ENCODE assay signal across 8 mouse cellular contexts in the genomic region with DNA sequence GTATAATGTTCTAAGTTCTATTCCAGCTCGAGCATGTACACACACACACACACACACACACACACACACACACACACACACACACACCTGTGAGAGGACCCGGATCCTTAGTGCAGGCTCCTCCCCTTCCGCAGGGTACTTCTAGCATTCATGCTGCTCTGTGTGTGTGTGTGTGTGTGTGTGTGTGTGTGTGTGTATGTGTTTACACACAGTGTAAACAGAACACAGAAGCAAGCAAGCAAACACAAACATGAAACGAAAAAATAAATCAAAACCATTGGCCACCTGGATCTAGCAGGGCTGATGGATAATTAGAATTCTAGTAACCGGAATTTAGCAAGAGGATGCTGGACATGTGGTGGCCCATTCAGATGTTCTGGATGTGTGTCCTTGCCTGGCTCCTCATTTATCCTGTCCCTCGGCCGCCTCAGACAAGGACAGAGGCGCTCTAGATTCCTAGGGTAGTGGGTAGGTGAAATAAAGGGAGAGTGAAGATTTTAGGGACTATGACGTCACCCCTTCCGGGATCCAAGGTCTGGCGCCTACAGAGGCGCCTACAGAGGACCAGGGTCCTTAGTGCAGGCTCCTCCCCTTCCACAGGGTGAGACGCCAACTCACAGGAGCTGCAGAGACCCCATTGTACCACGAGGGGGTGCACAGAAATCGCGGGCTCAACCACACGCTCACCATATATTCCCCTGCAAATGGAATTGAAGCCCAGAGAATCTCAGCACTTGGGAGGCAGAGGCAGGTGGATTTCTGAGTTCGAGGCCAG. TPM values are rescaled to one million over a fixed set of nuclear protein-coding genes. Genes with fewer than 3 reads are reported as not detected.
DNase-seq lines count a peak whose midpoint lies in the region; ATAC-seq and TF ChIP-seq lines count a peak whose summit lies in the region.

No protein-coding gene starts in this region.

- peak; percentile 73 to 81 for DNase-seq in CD8-positive naive resting alpha-beta T cell, adult 2 months (ENCODE audit: low read depth in 2 of 2, low spot score in 2 of 2)
- DNase-seq in brain, embryonic 14.5 days (ENCODE audit: low read depth), result peak; percentile 91
- DNase-seq in heart, postnatal 0 days (ENCODE audit: low spot score), result peak; percentile 80
- peak; percentile 69 to 83 for DNase-seq in kidney, postnatal 36 days
- peak; percentile 58 to 80 for DNase-seq in lung, adult 18-20 months
- DNase-seq in testis, postnatal 10 days (ENCODE audit: low spot score), result peak; percentile 82

- no peak overlapping the region for H3K4me3 ChIP-seq in forebrain, embryonic 12.5 days (replicated peaks)
- H3K4me3 ChIP-seq in heart, postnatal 0 days (ENCODE audit: low read depth, low read length), result no peak overlapping the region
- H3K4me3 ChIP-seq in neural tube, embryonic 15.5 days (replicated peaks), result no peak overlapping the region

- H3K4me2 ChIP-seq in forebrain, embryonic 12.5 days, result no peak overlapping the region
- H3K4me2 ChIP-seq in heart, postnatal 0 days (ENCODE audit: low read depth, low read length), result no peak overlapping the region
- peak overlapping the region; percentile 93; the same call in 1 of the 2 replicates for H3K4me2 ChIP-seq in neural tube, embryonic 15.5 days

- WGBS in forebrain, embryonic 12.5 days, result 24% methylated on average over 18 of the region's 18 CpGs
- WGBS in heart, postnatal 0 days, result 24% methylated on average over 18 of the region's 18 CpGs
- WGBS in neural tube, embryonic 15.5 days, result 26% methylated on average over 18 of the region's 18 CpGs

- H3K36me3 ChIP-seq in forebrain, embryonic 12.5 days (replicated peaks), result no peaks in the 10 kb centered on the region
- no peaks in the 10 kb centered on the region for H3K36me3 ChIP-seq in heart, postnatal 0 days (replicated peaks; ENCODE audit: control insufficient read depth, insufficient read depth, low read length)
- no peaks in the 10 kb centered on the region; the same call in 1 of the 2 replicates for H3K36me3 ChIP-seq in neural tube, embryonic 15.5 days

- H3K27ac ChIP-seq in forebrain, embryonic 12.5 days, result 0 out of 2 replicates have a peak overlapping the region, but pooled peaks have one; percentile 19
- no peak overlapping the region for H3K27ac ChIP-seq in heart, postnatal 0 days (ENCODE audit: low read depth)
- peak overlapping the region; percentile 81 for H3K27ac ChIP-seq in neural tube, embryonic 15.5 days (replicated peaks)

- no peak overlapping the region for H3K9ac ChIP-seq in forebrain, embryonic 12.5 days
- no peak overlapping the region for H3K9ac ChIP-seq in heart, postnatal 0 days (replicated peaks; ENCODE audit: low read depth, low read length)
- no peak overlapping the region for H3K9ac ChIP-seq in neural tube, embryonic 15.5 days (replicated peaks)

- no peaks in the 10 kb centered on the region for H3K9me3 ChIP-seq in forebrain, embryonic 12.5 days
- H3K9me3 ChIP-seq in heart, postnatal 0 days (replicated peaks; ENCODE audit: control insufficient read depth, low read length), result no peaks in the 10 kb centered on the region
- H3K9me3 ChIP-seq in neural tube, embryonic 15.5 days (replicated peaks), result no peaks in the 10 kb centered on the region

- TF ChIP-seq EP300 in heart, postnatal 0 days (IDR thresholded peaks at IDR 0.05; ENCODE audit: low read depth), result no peak

- TF ChIP-seq CTCF in brain, embryonic 14.5 days (IDR thresholded peaks at IDR 0.05; ENCODE audit: borderline replicate concordance, extremely low read depth, insufficient read depth, insufficient read length), result peak; percentile 91
- TF ChIP-seq CTCF in heart, postnatal 0 days (IDR thresholded peaks at IDR 0.05; ENCODE audit: low read depth), result peak; percentile 86

- H3K27me3 ChIP-seq in forebrain, embryonic 12.5 days, result peaks cover 38% of the 10 kb centered on the region
- peaks cover 10% of the 10 kb centered on the region for H3K27me3 ChIP-seq in heart, postnatal 0 days (ENCODE audit: control insufficient read depth, insufficient read depth, low read length)
- no peaks in the 10 kb centered on the region for H3K27me3 ChIP-seq in neural tube, embryonic 15.5 days (replicated peaks)

- ATAC-seq in forebrain, embryonic 12.5 days (ENCODE audit: low FRiP score), result peak; percentile 81
- peak; percentile 81 for ATAC-seq in heart, postnatal 0 days (ENCODE audit: insufficient read depth, low read depth)
- ATAC-seq in neural tube, embryonic 15.5 days (ENCODE audit: low FRiP score), result peak; percentile 54

- peaks cover 44% of the 10 kb centered on the region for H3K4me1 ChIP-seq in forebrain, embryonic 12.5 days
- peaks cover 22% of the 10 kb centered on the region for H3K4me1 ChIP-seq in heart, postnatal 0 days (ENCODE audit: control insufficient read depth, insufficient read depth)
- peaks cover 59% of the 10 kb centered on the region for H3K4me1 ChIP-seq in neural tube, embryonic 15.5 days

- no peak for TF ChIP-seq POLR2A in brain, embryonic 14.5 days (IDR thresholded peaks at IDR 0.05; ENCODE audit: borderline replicate concordance, extremely low read depth, insufficient read depth, insufficient read length, poor library complexity, severe bottlenecking)

RNA-seq across cellular contexts. Expression of gene Pnmal2, which starts 6.6 kb away (rescaled TPM):
- polyA plus RNA-seq in brain, embryonic 14.5 days (2012; rRNA removed), result 44.9 and 96.9 TPM in 2 replicates
- 52.6 and 53.3 TPM in 2 replicates for polyA plus RNA-seq in forebrain, embryonic 12.5 days (2016; fragmentation: Nextera tagmentation; extraction: Ambion mirVana)
- 2.9 and 4.0 TPM in 2 replicates for total RNA-seq in heart, postnatal 0 days (2014; rRNA removed; ENCODE audit: low replicate concordance)
- polyA plus RNA-seq in heart, postnatal 0 days (2015; fragmentation: Nextera tagmentation; extraction: Ambion mirVana), result 3.0 and 3.4 TPM in 2 replicates
- polyA plus RNA-seq in neural tube, embryonic 15.5 days (2015; fragmentation: Nextera tagmentation; extraction: Ambion mirVana), result 117 and 137 TPM in 2 replicates

RNA-seq across cellular contexts. Expression of gene Pnmal1, which starts 8.4 kb away (rescaled TPM):
- 28.0 and 34.5 TPM in 2 replicates for polyA plus RNA-seq in brain, embryonic 14.5 days (2012; rRNA removed)
- 32.3 and 37.0 TPM in 2 replicates for polyA plus RNA-seq in forebrain, embryonic 12.5 days (2016; fragmentation: Nextera tagmentation; extraction: Ambion mirVana)
- total RNA-seq in heart, postnatal 0 days (2014; rRNA removed; ENCODE audit: low replicate concordance), result 0.08 TPM in 1 of 2 replicates, not detected in the other
- polyA plus RNA-seq in heart, postnatal 0 days (2015; fragmentation: Nextera tagmentation; extraction: Ambion mirVana), result 0.04 TPM in 2 replicates
- 43.3 and 52.0 TPM in 2 replicates for polyA plus RNA-seq in neural tube, embryonic 15.5 days (2015; fragmentation: Nextera tagmentation; extraction: Ambion mirVana)

RNA-seq across cellular contexts. Expression of gene Calm3, which starts 27.1 kb away (rescaled TPM):
- polyA plus RNA-seq in brain, embryonic 14.5 days (2012; rRNA removed), result 580 and 837 TPM in 2 replicates
- 227 and 234 TPM in 2 replicates for polyA plus RNA-seq in forebrain, embryonic 12.5 days (2016; fragmentation: Nextera tagmentation; extraction: Ambion mirVana)
- 342 and 417 TPM in 2 replicates for total RNA-seq in heart, postnatal 0 days (2014; rRNA removed; ENCODE audit: low replicate concordance)
- polyA plus RNA-seq in heart, postnatal 0 days (2015; fragmentation: Nextera tagmentation; extraction: Ambion mirVana), result 101 and 107 TPM in 2 replicates
- polyA plus RNA-seq in neural tube, embryonic 15.5 days (2015; fragmentation: Nextera tagmentation; extraction: Ambion mirVana), result 336 and 404 TPM in 2 replicates

RNA-seq across cellular contexts. Expression of gene Gm42372, which starts 31.8 kb away (rescaled TPM):
- polyA plus RNA-seq in brain, embryonic 14.5 days (2012; rRNA removed), result 5.2 and 19.6 TPM in 2 replicates
- polyA plus RNA-seq in forebrain, embryonic 12.5 days (2016; fragmentation: Nextera tagmentation; extraction: Ambion mirVana), result 1.6 and 1.7 TPM in 2 replicates
- total RNA-seq in heart, postnatal 0 days (2014; rRNA removed; ENCODE audit: low replicate concordance), result not detected in 2 replicates
- polyA plus RNA-seq in heart, postnatal 0 days (2015; fragmentation: Nextera tagmentation; extraction: Ambion mirVana), result not detected in 2 replicates
- polyA plus RNA-seq in neural tube, embryonic 15.5 days (2015; fragmentation: Nextera tagmentation; extraction: Ambion mirVana), result 5.7 and 6.4 TPM in 2 replicates

RNA-seq across cellular contexts. Expression of gene Ccdc8, which starts 41.5 kb away (rescaled TPM):
- 6.4 and 8.6 TPM in 2 replicates for polyA plus RNA-seq in brain, embryonic 14.5 days (2012; rRNA removed)
- polyA plus RNA-seq in forebrain, embryonic 12.5 days (2016; fragmentation: Nextera tagmentation; extraction: Ambion mirVana), result 9.1 and 11.5 TPM in 2 replicates
- 30.8 and 31.2 TPM in 2 replicates for total RNA-seq in heart, postnatal 0 days (2014; rRNA removed; ENCODE audit: low replicate concordance)
- 10.0 and 11.7 TPM in 2 replicates for polyA plus RNA-seq in heart, postnatal 0 days (2015; fragmentation: Nextera tagmentation; extraction: Ambion mirVana)
- 7.7 and 13.9 TPM in 2 replicates for polyA plus RNA-seq in neural tube, embryonic 15.5 days (2015; fragmentation: Nextera tagmentation; extraction: Ambion mirVana)

Comparison
In these comparisons a context has a peak if more than half of its experiments do, and no peak if none do; other contexts are left out.
1. RNA of gene Pnmal2, which starts 6.6 kb away (polyA plus RNA-seq): 117 to 137 TPM in neural tube, embryonic 15.5 days, 44.9 to 96.9 TPM in brain, embryonic 14.5 days and 52.6 to 53.3 TPM in forebrain, embryonic 12.5 days; 3.0 to 3.4 TPM in heart, postnatal 0 days; every median in the first group is over 10 times any median in the second.
2. RNA of gene Pnmal1, which starts 8.4 kb away (polyA plus RNA-seq): 43.3 to 52.0 TPM in neural tube, embryonic 15.5 days, 28.0 to 34.5 TPM in brain, embryonic 14.5 days and 32.3 to 37.0 TPM in forebrain, embryonic 12.5 days; 0.04 TPM in heart, postnatal 0 days; every median in the first group is over 10 times any median in the second.
3. Peak in every context shown above with its lines, with median percentiles within 50 percentile points of each other: DNase-seq and ATAC-seq.